Mouse (Mus musculus) liver, adult 2 months (tissue): Measurements from ENCODE around the gene Nfix. TPM values are rescaled to one million over a fixed set of nuclear protein-coding genes. Genes with fewer than 3 reads are reported as not detected.

Source experiments
- DNase-seq: peaks from one replicate; pipeline ENCODE4 v3.0.0-alpha.2; 2011; ENCODE audit warnings: low read depth, low spot score; ENCODE audit errors: extremely low read depth
- H3K27ac ChIP-seq: fragments of 200-500 bp; replicated peaks from 2 replicates; pipeline ENCODE4 v1.5.1; 2012; ENCODE audit warnings: low read depth, mild to moderate bottlenecking, control low read depth, inconsistent platforms, low read length; ENCODE audit not compliant: insufficient read depth
- H3K27me3 ChIP-seq: fragments of 200-500 bp; 2 replicates; pipeline ENCODE4 v1.6.1; 2012; ENCODE audit warnings: mild to moderate bottlenecking, moderate library complexity, low read length, inconsistent platforms; ENCODE audit not compliant: control insufficient read depth, insufficient read depth
- H3K36me3 ChIP-seq: fragments of 200-500 bp; 2 replicates; pipeline ENCODE4 v1.6.1; 2012; ENCODE audit warnings: low read length, inconsistent platforms; ENCODE audit not compliant: control insufficient read depth, insufficient read depth
- H3K4me1 ChIP-seq: fragments of 200-500 bp; 2 replicates; pipeline ENCODE4 v1.6.1; 2011; ENCODE audit warnings: low read length; ENCODE audit not compliant: control insufficient read depth, insufficient read depth
- H3K4me3 ChIP-seq: fragments of 200-500 bp; 2 replicates; pipeline ENCODE4 v1.5.1; 2011; ENCODE audit warnings: low read depth, mild to moderate bottlenecking, control low read depth, low read length, moderate library complexity; ENCODE audit not compliant: insufficient read depth
- H3K79me2 ChIP-seq: fragments of 200-500 bp; 2 replicates; pipeline ENCODE4 v1.6.1; 2012; ENCODE audit warnings: inconsistent platforms, mild to moderate bottlenecking, low read length, moderate library complexity; ENCODE audit not compliant: control insufficient read depth, insufficient read depth
- H3K9ac ChIP-seq: fragments of 200-500 bp; 2 replicates; pipeline ENCODE4 v1.6.1; 2012; ENCODE audit warnings: low read depth, mild to moderate bottlenecking, control low read depth, inconsistent platforms, low read length
- CTCF ChIP-seq: fragments of 200-500 bp; IDR thresholded peaks from 2 replicates; pipeline ENCODE4 v1.5.1; 2011; ENCODE audit warnings: low read depth, low read length, control low read depth
- POLR2A ChIP-seq: fragments of 200-500 bp; IDR thresholded peaks from 2 replicates; pipeline ENCODE4 v1.6.1; 2011; ENCODE audit warnings: low read length, control low read depth; ENCODE audit not compliant: insufficient read depth; ENCODE audit errors: extremely low read depth
- WGBS: fragments of 180-500 bp; shearing (Covaris S2); methylation state at CpG from one replicate; pipeline ENCODE4 v1.1.7; 2018; 5-methylcytosine and 5-hydroxymethylcytosine counted together
- polyA plus RNA-seq: library from polyadenylated mRNA; depleted of rRNA; stranded (reverse); fragments of >200 nt; gene quantifications from 2 replicates; pipeline ENCODE4 v1.2.3, GENCODE M21; 2012
- total RNA-seq: library from RNA; depleted of rRNA; stranded (reverse); fragments of >200 nt; gene quantifications from 2 replicates; pipeline ENCODE4 v1.2.3, GENCODE M21; 2014

Nfix gene
- total and polyA plus RNA-seq, 2 experiments = 20.7 to 32.9 TPM

GRCm38 (mm10) chr8:84657680-84658079, 142.5 kb downstream of the Nfix start:
- H3K4me1 ChIP-seq = peaks cover 8% of the 10 kb centered on the region
- H3K36me3 ChIP-seq = no peaks in the 10 kb centered on the region
- H3K9ac ChIP-seq = no peak overlapping the region
- H3K79me2 ChIP-seq = 0 out of 2 replicates have a peak, but pooled peaks cover 7% of the 10 kb centered on the region
- no peak overlapping the region for H3K4me3 ChIP-seq
- no peak for TF ChIP-seq CTCF
- no peak for TF ChIP-seq POLR2A
- 92% methylated on average over 4 of the region's 4 CpGs for WGBS
- H3K27me3 ChIP-seq = no peaks in the 10 kb centered on the region
- DNase-seq = no peak
- H3K27ac ChIP-seq = no peak overlapping the region

DNA sequence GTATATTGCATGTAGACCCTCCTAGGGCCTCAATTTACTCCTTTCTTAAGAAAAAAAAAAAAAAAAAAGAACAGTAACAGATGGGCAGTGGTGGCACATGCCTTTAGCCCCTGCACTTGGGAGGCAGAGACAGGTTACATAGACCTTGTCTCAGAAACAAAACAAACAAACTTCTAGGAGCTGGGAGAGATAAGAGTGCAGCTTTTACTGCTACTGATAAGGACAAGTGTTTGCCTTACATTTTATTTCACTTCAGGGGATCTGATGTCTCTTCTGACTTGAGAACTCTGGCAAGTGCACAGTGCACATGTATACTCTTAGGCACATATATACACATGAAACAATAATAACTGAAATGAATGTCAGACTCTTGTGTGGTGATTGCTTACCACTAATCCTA, 142.9 kb downstream of the Nfix start:
- no peak for TF ChIP-seq POLR2A
- no peak for TF ChIP-seq CTCF
- H3K27ac ChIP-seq = no peak overlapping the region; the same call in 1 of the 2 replicates
- H3K36me3 ChIP-seq = no peaks in the 10 kb centered on the region
- H3K79me2 ChIP-seq = 0 out of 2 replicates have a peak, but pooled peaks cover 5% of the 10 kb centered on the region
- H3K4me3 ChIP-seq = no peak overlapping the region
- H3K4me1 ChIP-seq = peaks cover 8% of the 10 kb centered on the region
- H3K27me3 ChIP-seq = no peaks in the 10 kb centered on the region
- no peak overlapping the region for H3K9ac ChIP-seq
- DNase-seq = no peak

GRCm38 (mm10) chr8:84656641-84657126, 143.5 kb downstream of the Nfix start:
- Histone ChIP-seq H3K27me3 (no peaks in the 10 kb centered on the region), H3K27ac (peak overlapping the region; percentile 59), H3K4me3 (peak overlapping the region; percentile 57), H3K4me1 (peaks cover 8% of the 10 kb centered on the region), H3K9ac (peak overlapping the region; percentile 62), H3K79me2 (no peaks in the 10 kb centered on the region), H3K36me3 (no peaks in the 10 kb centered on the region)
- DNase-seq = peak; percentile 88
- WGBS = 1% methylated on average over 23 of the region's 23 CpGs
- TF ChIP-seq POLR2A (peak; percentile 54; the same call in 1 of the 2 replicates), CTCF (no peak)

DNA sequence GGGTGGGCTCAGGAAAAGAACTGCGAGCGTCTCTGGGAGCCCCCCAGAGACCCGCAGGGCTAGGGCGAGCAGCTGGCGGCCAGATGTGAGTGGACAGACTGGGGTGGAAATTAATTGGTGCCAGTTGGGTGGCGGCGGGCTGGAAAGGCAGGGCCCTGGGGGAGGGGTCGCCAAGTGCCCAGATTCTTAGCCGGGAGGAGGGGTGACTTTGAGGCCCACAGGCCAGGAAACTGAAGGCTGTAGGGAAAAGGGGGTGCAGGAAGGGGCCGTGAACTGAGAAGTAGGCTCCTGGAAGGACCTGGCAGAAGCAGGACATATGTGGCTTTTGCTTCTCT, 144.0 kb downstream of the Nfix start:
- Histone ChIP-seq H3K4me1 (peaks cover 10% of the 10 kb centered on the region), H3K4me3 (peak overlapping the region; percentile 57; the same call in 1 of the 2 replicates), H3K36me3 (no peaks in the 10 kb centered on the region), H3K27me3 (no peaks in the 10 kb centered on the region), H3K27ac (peak overlapping the region; percentile 59), H3K9ac (peak overlapping the region; percentile 62), H3K79me2 (no peaks in the 10 kb centered on the region)
- 42% methylated on average over 10 of the region's 10 CpGs for whole genome bisulfite sequencing
- no peak for DNase-seq
- TF ChIP-seq CTCF (no peak), POLR2A (no peak)

GRCm38 (mm10) chr8:84655336-84656190, 144.6 kb downstream of the Nfix start:
- H3K9ac ChIP-seq = peak overlapping the region; percentile 62; the same call in 1 of the 2 replicates
- H3K79me2 ChIP-seq = no peaks in the 10 kb centered on the region
- WGBS = 59% methylated on average over 15 of the region's 15 CpGs
- TF ChIP-seq CTCF (no peak), POLR2A (no peak)
- no peaks in the 10 kb centered on the region for H3K36me3 ChIP-seq
- peak overlapping the region; percentile 59; the same call in 1 of the 2 replicates for H3K27ac ChIP-seq
- H3K27me3 ChIP-seq = no peaks in the 10 kb centered on the region
- DNase-seq = no peak
- H3K4me3 ChIP-seq = peak overlapping the region; percentile 57
- peaks cover 12% of the 10 kb centered on the region for H3K4me1 ChIP-seq

DNA sequence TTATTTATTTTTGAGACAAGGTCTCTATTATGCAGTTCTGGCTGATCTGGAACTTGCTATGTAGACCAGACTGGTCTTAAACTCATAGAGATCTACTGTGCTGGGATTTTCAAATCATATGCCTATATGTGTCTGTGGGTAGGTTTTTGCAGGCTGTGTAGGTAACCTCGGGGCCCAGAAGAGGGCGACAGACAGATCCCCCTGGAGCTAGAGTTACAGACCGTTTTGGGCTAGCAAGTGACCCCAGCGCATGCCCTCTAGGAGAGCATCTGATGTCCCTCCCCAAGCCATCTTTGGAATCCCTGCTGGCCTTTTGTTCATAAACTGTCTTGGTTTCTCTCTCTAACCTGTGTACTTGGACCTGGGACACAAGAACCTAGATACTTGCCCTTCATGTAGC, 145.5 kb downstream of the Nfix start:
- Histone ChIP-seq H3K27ac (no peak overlapping the region), H3K9ac (no peak overlapping the region), H3K4me1 (peaks cover 13% of the 10 kb centered on the region), H3K36me3 (no peaks in the 10 kb centered on the region), H3K79me2 (no peaks in the 10 kb centered on the region), H3K27me3 (no peaks in the 10 kb centered on the region), H3K4me3 (no peak overlapping the region)
- DNase-seq = no peak
- TF ChIP-seq POLR2A (no peak), CTCF (no peak)
- WGBS = 57% methylated on average over 4 of the region's 4 CpGs
